Mouse (Mus musculus) liver, adult 2 months (tissue): Measurements from ENCODE around the gene Fermt3. TPM values are rescaled to one million over a fixed set of nuclear protein-coding genes. Genes with fewer than 3 reads are reported as not detected.

Experiments
- DNase-seq: peaks from one replicate; pipeline ENCODE4 v3.0.0-alpha.2; 2011; ENCODE audit warnings: low read depth, low spot score; ENCODE audit errors: extremely low read depth
- H3K27ac ChIP-seq: fragments of 200-500 bp; replicated peaks from 2 replicates; pipeline ENCODE4 v1.5.1; 2012; ENCODE audit warnings: low read depth, mild to moderate bottlenecking, control low read depth, inconsistent platforms, low read length; ENCODE audit not compliant: insufficient read depth
- H3K27me3 ChIP-seq: fragments of 200-500 bp; 2 replicates; pipeline ENCODE4 v1.6.1; 2012; ENCODE audit warnings: mild to moderate bottlenecking, moderate library complexity, low read length, inconsistent platforms; ENCODE audit not compliant: control insufficient read depth, insufficient read depth
- H3K36me3 ChIP-seq: fragments of 200-500 bp; 2 replicates; pipeline ENCODE4 v1.6.1; 2012; ENCODE audit warnings: low read length, inconsistent platforms; ENCODE audit not compliant: control insufficient read depth, insufficient read depth
- H3K4me1 ChIP-seq: fragments of 200-500 bp; 2 replicates; pipeline ENCODE4 v1.6.1; 2011; ENCODE audit warnings: low read length; ENCODE audit not compliant: control insufficient read depth, insufficient read depth
- H3K4me3 ChIP-seq: fragments of 200-500 bp; 2 replicates; pipeline ENCODE4 v1.5.1; 2011; ENCODE audit warnings: low read depth, mild to moderate bottlenecking, control low read depth, low read length, moderate library complexity; ENCODE audit not compliant: insufficient read depth
- H3K79me2 ChIP-seq: fragments of 200-500 bp; 2 replicates; pipeline ENCODE4 v1.6.1; 2012; ENCODE audit warnings: inconsistent platforms, mild to moderate bottlenecking, low read length, moderate library complexity; ENCODE audit not compliant: control insufficient read depth, insufficient read depth
- H3K9ac ChIP-seq: fragments of 200-500 bp; 2 replicates; pipeline ENCODE4 v1.6.1; 2012; ENCODE audit warnings: low read depth, mild to moderate bottlenecking, control low read depth, inconsistent platforms, low read length
- CTCF ChIP-seq: fragments of 200-500 bp; IDR thresholded peaks from 2 replicates; pipeline ENCODE4 v1.5.1; 2011; ENCODE audit warnings: low read depth, low read length, control low read depth
- POLR2A ChIP-seq: fragments of 200-500 bp; IDR thresholded peaks from 2 replicates; pipeline ENCODE4 v1.6.1; 2011; ENCODE audit warnings: low read length, control low read depth; ENCODE audit not compliant: insufficient read depth; ENCODE audit errors: extremely low read depth
- WGBS: fragments of 180-500 bp; shearing (Covaris S2); methylation state at CpG from one replicate; pipeline ENCODE4 v1.1.7; 2018; 5-methylcytosine and 5-hydroxymethylcytosine counted together
- polyA plus RNA-seq: library from polyadenylated mRNA; depleted of rRNA; stranded (reverse); fragments of >200 nt; gene quantifications from 2 replicates; pipeline ENCODE4 v1.2.3, GENCODE M21; 2012
- total RNA-seq: library from RNA; depleted of rRNA; stranded (reverse); fragments of >200 nt; gene quantifications from 2 replicates; pipeline ENCODE4 v1.2.3, GENCODE M21; 2014

Gene Fermt3
- total and polyA plus RNA-seq, 2 experiments = 3.1 to 6.3 TPM

- peak; percentile 77 for DNase-seq
Measured at GRCm38 (mm10) chr19:6952712-6953037, 66.6 kb downstream of the Fermt3 start.

GRCm38 (mm10) chr19:6951994-6952711 is 67.1 kb downstream of the Fermt3 start:
- WGBS = under 1% methylated on average over 31 of the region's 31 CpGs
- H3K27me3 ChIP-seq = no peaks in the 10 kb centered on the region
- DNase-seq = peak; percentile 88
- no peaks in the 10 kb centered on the region for H3K79me2 ChIP-seq
- peak overlapping the region; percentile 98 for H3K27ac ChIP-seq
- H3K36me3 ChIP-seq = no peaks in the 10 kb centered on the region
- peak overlapping the region; percentile 82 for H3K9ac ChIP-seq
- peaks cover 11% of the 10 kb centered on the region for H3K4me1 ChIP-seq
- peak overlapping the region; percentile 67 for H3K4me3 ChIP-seq
- 0 out of 2 replicates have a peak, but pooled peaks have one; percentile 40 for TF ChIP-seq POLR2A
- no peak for TF ChIP-seq CTCF

More at GRCm38 (mm10) chr19:6952712-6953037, 66.6 kb downstream of the Fermt3 start:
- Histone ChIP-seq H3K9ac (peak overlapping the region; percentile 82), H3K36me3 (no peaks in the 10 kb centered on the region), H3K4me3 (peak overlapping the region; percentile 67), H3K4me1 (peaks cover 11% of the 10 kb centered on the region), H3K27me3 (no peaks in the 10 kb centered on the region), H3K79me2 (no peaks in the 10 kb centered on the region), H3K27ac (peak overlapping the region; percentile 98)
- 10% methylated on average over 3 of the region's 3 CpGs for whole genome bisulfite sequencing
- TF ChIP-seq POLR2A (0 out of 2 replicates have a peak, but pooled peaks have one; percentile 42), CTCF (no peak)

GRCm38 (mm10) chr19:6951381-6951968 is 67.8 kb downstream of the Fermt3 start:
- Histone ChIP-seq H3K4me3 (peak overlapping the region; percentile 72), H3K9ac (peak overlapping the region; percentile 82), H3K36me3 (no peaks in the 10 kb centered on the region), H3K79me2 (no peaks in the 10 kb centered on the region), H3K27me3 (no peaks in the 10 kb centered on the region), H3K27ac (peak overlapping the region; percentile 98), H3K4me1 (peaks cover 11% of the 10 kb centered on the region)
- under 1% methylated on average over 35 of the region's 35 CpGs for WGBS
- peak; percentile 96 for DNase-seq
- TF ChIP-seq CTCF (no peak), POLR2A (peak; percentile 59)

- Histone ChIP-seq H3K27me3 (no peaks in the 10 kb centered on the region), H3K4me1 (peaks cover 11% of the 10 kb centered on the region), H3K79me2 (no peaks in the 10 kb centered on the region), H3K9ac (peak overlapping the region; percentile 74), H3K27ac (peak overlapping the region; percentile 77), H3K4me3 (peak overlapping the region; percentile 72), H3K36me3 (no peaks in the 10 kb centered on the region)
- 0 out of 2 replicates have a peak, but pooled peaks have one; percentile 46 for TF ChIP-seq POLR2A
- no peak for TF ChIP-seq CTCF
- peak; percentile 72 for DNase-seq
- WGBS = under 1% methylated on average over 28 of the region's 28 CpGs
Measured at GRCm38 (mm10) chr19:6950613-6951153, 68.6 kb downstream of the Fermt3 start.

DNA sequence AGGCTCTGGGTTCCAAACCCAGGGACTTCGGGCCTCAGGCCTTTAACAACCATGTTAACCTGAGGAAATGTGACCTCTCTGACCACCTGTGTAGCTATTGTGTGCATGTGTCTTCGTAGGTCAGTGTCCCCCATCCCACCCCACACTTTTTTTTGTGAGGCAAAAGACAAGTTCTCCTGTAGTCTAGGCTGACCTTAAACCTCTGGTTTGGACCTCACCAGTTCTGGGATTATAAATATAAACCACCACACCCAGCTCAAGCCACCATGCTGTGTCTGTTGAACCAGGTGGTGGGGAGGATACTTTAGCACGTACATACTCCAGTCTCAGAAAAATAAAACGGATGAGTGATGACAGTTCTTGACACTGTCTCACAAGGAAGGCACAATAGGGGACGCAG is 69.3 kb downstream of the Fermt3 start:
- H3K9ac ChIP-seq = no peak overlapping the region
- no peaks in the 10 kb centered on the region for H3K27me3 ChIP-seq
- no peak for TF ChIP-seq POLR2A
- TF ChIP-seq CTCF = no peak
- DNase-seq = no peak
- no peaks in the 10 kb centered on the region for H3K79me2 ChIP-seq
- H3K4me3 ChIP-seq = no peak overlapping the region
- WGBS = 68% methylated on average over 5 of the region's 5 CpGs
- H3K4me1 ChIP-seq = peaks cover 11% of the 10 kb centered on the region
- no peak overlapping the region for H3K27ac ChIP-seq
- no peaks in the 10 kb centered on the region for H3K36me3 ChIP-seq
